Mouse (Mus musculus): ENCODE measurements around the gene Abhd10. TPM values are rescaled to one million over a fixed set of nuclear protein-coding genes. Genes with fewer than 3 reads are reported as not detected.
A peak's percentile ranks its signal among the peaks of the same experiment; 100 is the strongest.

Gene Abhd10
- total RNA-seq (2021): 10 to 100 TPM; 20.0 TPM
- long read RNA-seq, experiment 1, transcript Abhd10-201 (5 exons, 2,848 nt): major isoform, 17 of 28 reads
- long read RNA-seq, experiment 1, partial matches to known transcripts: 3 of 28 reads
- long read RNA-seq, experiment 1, other reads (novel, unspliced or antisense): 7 of 28 reads
- long read RNA-seq, experiment 2, transcript Abhd10-201 (5 exons, 2,848 nt): major isoform, 13 of 26 reads
- long read RNA-seq, experiment 2, partial matches to known transcripts: 3 of 26 reads
- long read RNA-seq, experiment 2, other reads (novel, unspliced or antisense): 10 of 26 reads

DNA sequence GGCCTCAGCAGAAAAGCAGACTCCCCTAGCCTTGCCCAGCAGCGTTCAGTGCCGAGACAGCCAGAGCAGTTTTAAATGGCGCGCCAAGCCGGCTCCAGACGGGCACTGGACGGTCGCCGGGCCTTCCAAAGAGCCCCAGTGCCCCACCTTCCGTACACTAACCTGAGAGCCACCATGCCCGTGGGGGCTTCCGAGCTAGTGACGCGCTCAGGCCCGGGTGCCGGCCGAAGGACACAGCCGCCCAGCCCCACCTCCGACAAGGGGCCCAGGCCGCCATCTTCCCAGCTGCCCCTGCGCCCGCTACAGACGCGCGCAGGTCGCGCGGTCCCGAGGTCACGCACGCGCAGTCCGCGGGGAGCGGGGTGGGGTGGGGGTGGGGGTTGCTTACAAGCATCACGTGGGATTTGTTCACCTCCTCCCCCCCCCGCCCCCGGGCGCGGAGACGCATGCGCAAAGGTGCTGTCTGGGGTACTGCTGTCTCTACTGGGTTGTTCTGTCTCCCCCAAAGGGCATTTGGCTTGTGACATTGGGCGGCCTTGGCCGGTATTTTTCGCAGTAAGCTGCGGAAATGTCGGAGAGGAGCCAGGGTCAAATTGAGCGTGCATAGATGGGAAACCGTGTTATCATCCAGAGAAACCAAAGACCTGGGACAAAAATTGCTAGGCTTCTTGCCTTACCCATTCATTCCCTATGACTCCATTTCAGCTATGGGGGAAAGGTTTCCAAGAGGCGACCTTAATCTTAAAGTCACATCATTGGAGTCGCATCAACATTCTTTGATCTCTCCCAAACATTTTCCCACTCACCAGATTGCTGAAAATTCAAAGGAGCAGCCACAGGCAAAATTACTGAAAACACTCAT is at the start of gene Abhd10:
TSS of gene Abhd10 (minus strand) at position 341 of the 862 bp plus-strand sequence.
- peak; percentile 96 to 97 for DNase-seq (ENCODE audit: low spot score in 2 of 2)

DNA sequence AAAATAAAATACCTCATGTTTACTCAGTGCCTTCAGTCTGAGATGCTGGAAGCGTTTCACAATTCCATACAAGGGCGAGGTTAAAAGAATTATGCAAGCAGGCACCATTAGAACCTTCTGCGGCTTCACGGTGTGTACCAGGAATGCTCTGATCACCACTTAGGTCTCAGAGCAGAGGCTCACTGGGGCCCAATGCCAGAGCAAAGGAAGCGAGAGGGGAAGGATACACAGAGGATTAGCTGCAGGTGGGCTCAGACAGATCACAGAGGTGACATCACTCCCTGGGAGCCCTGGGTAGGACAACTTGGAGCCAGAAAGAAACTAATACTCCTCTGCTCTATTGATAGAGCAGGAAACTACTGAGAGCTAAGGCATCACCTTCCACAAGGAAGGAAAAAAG is 48.5 kb upstream of the Abhd10 start:
- no peak for DNase-seq (ENCODE audit: low spot score in 2 of 2)

DNA sequence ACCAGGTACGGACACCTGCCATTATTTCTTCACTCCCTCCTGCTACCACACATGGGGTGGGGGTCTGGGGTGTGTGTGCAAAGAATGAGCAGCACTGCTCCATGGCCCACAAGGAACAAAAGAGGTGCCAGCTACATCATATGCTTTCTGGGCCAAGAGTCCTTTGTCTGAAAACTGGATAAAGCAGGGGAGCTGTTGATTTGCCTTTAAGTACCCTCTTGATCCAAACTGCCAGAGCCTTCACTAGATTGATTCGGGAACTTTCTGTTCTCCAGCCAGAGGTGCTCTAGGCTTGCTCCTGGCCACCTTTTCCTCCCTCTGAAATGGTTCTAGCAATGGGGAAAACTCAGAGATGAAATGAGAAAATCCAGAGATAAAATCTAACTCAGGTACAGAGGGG is 46.6 kb upstream of the Abhd10 start:
- DNase-seq (ENCODE audit: low spot score in 2 of 2): no peak

DNA sequence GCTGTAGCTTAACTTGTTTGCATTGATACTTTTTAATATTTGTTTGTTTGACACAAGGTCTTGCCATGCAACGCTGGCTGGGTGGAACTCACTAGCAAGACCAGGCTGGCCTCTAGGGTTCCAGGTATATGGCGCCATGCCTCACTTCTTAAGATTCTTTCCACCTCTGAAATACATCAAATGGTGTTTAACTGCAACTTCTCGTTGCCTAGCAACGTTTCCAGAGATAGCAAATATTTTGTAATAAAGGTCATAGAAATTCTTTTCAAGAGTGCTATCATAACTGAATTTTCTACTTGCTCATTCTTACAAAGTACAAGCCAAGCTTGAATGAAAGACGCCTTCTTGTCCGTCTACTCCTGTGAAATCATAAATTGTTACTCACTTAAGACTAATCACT is 44.9 kb upstream of the Abhd10 start:
- DNase-seq (ENCODE audit: low spot score in 2 of 2): no peak

DNA sequence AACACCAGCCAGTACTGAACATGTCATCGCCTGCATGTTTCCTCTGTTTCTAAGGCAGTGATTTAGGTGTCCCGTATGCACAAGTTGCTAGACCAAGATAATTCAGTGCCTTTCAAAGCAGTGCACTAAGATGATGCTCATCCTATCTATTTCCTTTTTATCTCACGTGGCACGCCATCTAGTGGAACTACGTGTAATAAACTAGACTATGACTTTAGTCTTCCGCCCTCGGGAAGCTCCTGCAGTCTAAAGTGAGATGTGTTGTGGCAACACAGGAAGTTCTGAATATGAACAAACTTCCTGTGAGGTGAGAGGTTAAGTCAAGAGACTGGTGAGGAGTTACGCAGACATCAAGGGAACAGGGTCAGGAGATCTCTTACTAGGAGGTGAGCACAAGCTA is 43.9 kb upstream of the Abhd10 start:
- no peak for DNase-seq (ENCODE audit: low spot score in 2 of 2)

DNA sequence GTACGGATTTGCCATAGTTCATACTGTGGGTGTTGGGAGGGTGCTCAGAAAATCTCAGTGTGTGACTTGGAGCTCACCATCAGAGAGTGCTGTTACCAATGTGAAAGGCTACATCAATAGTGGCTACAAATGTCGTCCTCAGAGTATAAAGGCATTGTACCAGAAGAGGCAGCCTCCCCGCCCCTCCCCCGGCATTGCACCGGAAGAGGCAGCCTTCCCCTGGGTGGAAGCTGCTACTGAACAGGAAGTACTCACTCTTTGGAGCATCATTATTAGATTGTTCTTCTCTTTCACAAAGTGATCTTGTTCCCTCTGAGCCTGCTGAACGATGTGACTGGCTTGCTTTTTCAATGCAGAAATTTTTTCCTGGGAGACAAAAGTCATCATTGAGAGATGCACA is 37.2 kb upstream of the Abhd10 start:
- DNase-seq (ENCODE audit: low spot score in 2 of 2): no peak

DNA sequence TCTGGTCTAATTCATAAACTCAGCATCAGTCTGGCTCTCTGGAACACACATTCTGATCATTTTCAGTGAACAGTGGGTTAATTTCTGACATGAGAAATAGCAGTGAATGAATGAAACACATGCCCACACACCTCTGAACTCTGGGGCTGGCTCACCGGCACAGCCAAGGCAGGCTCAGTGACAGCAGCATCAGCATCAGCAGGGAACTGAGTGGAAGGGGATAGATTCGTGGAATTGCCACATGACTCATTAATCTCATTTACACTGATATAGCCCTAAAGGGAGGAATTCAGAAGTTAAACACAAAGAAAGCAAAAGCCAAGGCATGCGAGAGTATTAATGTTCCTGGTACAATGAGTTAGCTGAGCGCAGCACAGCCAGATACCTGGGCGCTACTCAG is 32.1 kb upstream of the Abhd10 start:
- DNase-seq (ENCODE audit: low spot score in 2 of 2): no peak

DNA sequence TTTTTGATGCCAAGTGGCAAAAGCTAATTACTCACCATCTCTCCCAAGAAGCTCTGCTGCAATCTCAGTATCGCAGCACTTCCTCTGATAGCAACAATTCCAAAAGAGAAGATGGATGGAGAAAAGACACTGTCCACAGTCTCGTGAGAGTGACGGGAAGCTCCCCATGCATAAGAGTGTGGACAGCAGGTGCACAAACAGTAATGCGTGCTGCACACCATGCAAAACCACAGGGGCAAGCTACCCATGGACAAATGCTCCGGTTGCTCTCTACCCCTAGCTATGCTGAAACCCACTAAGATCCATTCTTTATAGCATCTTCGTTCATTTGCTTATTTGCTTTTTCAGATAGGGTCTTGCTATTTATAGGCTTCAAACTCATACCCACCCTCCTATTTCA is 28.2 kb upstream of the Abhd10 start:
- DNase-seq (ENCODE audit: low spot score in 2 of 2): no peak

DNA sequence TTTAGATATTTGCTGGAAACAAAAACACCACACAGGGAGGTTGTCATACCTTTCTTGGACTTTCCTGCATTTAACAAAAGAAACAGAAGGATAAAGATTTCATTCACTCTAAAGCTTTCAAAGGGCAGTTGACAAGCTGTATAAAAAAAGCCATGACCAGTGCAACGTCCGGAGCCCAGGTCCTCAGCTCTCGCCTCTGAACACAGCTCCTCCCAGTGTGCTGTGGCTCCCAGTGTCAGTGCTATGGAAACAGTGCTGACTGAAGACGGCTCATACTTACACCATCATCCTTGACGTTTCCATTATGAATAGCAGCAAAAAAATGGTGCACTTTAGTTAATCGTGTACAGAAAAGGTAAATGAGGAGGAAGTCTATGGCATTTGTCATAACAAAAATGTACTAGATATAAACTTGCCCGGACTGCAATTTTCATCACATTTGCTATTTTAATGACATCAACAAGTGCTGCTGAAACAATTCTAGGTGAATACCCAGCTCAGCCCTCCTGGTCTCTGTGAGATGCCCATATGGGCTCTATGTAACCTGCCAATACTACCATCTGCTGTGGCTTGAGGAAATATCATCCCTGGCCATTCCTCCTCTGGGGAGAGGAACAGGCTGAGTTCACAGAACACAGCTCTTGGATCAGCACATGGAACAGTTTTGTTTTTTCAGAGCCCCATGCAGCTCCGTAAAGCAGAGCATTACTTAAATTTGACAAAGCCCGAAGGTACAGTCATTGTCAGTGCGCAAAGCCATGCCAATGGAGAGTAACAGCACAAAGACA is 25.3 kb upstream of the Abhd10 start:
- DNase-seq (ENCODE audit: low spot score in 2 of 2): peak in 1 of 2 experiments; percentile 42

DNA sequence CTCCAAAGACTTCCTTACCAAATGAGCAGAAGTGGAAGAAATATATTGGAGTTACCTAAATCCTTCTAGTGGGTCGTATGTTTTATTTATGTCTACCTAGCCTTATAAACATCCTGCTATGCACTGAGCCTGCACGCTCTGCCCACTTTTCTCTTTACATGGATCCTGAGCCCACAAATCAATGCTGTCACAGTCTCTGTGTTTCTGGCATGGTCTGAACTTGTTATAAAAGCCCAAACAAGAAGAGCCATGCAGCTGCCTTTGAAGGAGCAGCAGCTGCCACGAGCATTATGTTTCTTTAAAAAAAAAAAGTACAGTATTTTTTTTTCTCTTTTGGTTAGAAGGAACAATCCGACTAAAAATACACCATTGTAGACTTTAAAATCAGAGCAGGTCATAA is 24.7 kb upstream of the Abhd10 start:
- DNase-seq (ENCODE audit: low spot score in 2 of 2): no peak

DNA sequence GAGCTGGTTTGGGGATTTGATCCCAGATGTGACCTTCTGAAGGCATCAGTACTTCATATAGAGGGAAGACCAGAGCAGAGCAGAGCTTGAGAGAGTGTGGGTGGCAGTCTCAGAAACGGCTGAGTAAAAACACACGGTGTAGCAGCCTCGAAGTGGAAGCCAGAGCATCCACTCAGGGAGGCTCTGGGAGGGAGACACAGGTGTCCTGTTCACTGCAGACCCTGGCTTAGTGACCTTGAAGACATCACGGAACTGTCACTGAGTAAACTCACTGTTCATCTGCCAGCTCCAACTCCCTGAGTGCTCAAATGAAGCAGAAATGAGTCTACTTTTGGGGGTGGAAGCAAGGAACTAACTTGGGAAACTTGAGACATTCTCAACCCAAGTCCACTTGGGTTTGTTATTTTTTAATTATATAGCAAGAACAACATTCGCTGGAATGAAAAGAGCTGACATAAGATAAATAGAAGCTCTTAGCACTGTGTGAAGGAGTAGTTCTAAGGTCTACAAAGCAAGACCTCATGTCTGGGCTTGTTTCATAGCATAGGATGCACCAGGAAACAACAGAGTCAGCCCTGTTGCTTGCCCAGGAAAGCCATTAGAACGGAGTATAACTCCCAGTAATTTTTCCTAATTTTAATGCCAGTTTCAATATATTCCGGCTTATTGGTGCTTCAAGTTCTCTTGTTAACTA is 23.2 kb upstream of the Abhd10 start:
- no peak for DNase-seq (ENCODE audit: low spot score in 2 of 2)

DNA sequence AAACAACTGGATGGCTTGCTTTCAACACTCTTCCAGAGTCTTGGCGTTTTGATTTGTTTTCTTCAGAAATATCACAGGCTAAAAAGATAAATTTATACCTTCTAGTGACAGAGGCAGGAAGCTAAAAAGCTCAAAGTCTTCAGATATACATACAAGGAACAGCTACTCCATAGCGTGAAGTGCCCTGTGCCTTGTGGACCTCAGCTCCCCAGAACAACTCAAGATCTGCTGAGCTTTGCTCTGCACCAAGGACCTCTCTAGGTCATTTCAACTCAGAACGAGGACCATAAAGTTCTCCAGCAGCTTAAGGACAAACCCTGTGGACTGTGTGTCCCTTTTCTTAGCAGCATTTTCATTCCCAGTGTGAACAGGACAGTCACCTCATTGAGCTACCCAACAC is 22.3 kb upstream of the Abhd10 start:
- no peak for DNase-seq (ENCODE audit: low spot score in 2 of 2)

DNA sequence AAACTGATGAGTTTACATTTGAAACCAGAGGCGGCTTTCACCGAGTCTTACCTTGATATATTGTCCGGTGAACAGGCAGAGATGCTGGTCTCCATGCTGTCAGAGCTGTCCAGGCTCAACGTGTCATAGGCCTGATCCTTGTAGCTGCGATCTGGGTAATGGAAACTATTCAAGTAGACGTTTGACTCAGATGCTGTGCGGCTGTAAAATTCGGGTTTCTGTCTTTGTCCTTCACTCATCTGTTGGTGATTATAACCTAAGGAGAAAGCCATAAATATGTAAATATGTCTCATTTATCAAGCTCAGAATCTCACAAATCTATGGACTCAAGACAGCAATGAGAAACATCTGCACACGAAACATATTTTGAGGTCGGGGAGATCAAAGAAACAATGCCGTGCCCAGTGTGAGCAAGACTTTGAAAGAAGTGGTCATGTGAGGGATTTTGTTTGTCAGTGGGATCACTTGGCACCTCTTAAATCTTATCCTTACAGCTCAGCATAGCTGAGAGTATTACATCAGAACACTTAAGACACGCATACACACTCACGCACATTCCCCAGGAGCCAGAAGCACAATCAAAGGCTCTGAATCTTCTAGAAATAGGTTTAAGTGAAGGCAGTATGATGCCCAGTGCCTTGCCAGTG is 20.2 kb upstream of the Abhd10 start:
- no peak for DNase-seq (ENCODE audit: low spot score in 2 of 2)

DNA sequence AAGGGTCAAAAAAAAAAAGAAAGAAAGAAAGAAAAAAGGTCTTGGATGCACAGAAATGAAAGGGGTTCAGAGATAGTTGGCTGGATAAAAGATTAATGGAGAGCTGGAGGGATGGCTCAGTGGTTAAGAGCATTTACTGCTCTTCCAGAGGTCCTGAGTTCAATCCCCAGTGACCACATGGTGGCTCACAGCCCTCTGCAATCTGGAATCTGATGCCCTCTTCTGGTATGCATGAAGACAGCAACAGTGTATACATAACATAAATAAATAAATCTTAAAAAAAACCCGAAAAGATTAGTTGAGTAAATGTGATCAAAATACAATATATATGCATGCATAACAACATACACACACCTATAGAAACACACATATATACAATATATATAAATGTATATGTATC is 18.7 kb upstream of the Abhd10 start:
- DNase-seq (ENCODE audit: low spot score in 2 of 2): no peak

DNA sequence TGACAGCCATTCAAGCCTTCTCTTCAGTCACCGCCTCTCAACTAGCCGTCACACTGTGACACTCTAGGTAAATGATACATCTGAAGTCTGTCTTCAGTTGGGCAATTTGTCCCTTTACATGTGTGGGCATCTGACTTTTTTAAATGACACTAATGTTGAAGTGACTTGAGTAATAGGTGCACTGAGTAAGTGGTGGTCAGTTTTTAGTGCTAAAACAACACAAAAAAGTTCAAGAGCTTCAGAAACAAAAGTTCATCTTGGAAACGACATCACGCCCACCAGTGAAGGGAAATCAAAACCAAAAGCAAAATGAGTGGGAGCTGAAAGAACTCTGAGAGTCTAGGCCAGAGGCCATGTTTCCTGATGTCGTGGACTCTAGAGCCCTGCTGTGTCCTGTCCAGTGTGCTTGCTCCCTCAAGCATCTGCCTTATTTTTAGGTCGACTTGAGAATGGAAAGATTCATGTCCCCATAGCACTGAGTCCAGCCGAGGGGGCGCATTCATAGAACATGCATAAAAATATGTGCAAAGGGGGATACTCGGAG is 16.0 kb upstream of the Abhd10 start:
- no peak for DNase-seq (ENCODE audit: low spot score in 2 of 2)

DNA sequence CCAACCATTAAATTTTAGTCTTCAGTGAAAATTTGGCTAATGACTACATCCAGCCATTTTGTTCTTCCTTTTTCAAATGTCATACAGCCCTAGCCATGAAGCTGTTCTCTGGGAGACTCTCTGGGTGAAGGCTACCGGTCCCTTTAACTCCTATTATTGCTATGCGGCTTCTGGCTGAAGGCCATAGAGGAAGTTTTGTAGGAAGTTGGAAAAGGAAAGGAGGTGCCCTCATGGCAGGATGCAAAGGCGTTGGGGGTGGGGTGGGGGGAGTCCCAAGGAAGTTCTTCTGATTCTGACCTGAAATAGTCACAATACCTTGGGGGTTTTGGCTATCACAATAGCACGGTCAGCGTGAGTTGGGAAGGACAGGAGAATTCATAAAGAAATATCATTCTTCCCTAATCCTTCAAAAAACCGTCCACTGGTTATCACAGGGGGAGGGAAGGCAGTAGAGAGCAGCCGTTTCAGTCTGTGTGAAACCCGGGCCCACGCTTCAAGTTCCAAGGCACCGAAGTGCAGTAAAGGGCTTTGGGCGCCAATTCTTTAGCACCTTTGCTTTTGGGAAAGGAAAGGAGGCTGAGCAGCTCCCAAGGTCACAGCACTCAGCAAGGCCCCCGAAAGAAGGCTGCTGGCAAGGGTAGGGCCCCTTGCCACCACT is 14.8 kb upstream of the Abhd10 start:
- no peak for DNase-seq (ENCODE audit: low spot score in 2 of 2)

DNA sequence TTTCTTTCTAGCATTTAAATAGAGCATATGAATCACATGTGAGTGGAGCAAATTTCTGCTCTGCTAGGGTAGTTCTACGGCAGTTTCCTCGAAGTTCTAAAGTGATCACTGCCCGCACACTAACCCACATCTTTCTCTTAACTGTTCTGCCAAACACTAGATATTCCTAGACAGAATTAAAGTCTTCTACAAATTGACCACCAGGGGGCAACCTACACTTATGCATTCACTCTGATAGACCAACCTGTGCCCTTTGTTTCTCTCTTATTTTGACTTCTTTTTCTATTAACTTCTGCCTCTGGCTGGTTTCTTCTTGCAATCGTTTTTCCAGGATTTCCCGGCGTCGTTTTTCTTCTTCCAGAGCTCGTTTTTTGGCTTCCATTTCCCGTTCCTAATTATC is 14.1 kb upstream of the Abhd10 start:
- DNase-seq (ENCODE audit: low spot score in 2 of 2): peak in 1 of 2 experiments; percentile 79

DNA sequence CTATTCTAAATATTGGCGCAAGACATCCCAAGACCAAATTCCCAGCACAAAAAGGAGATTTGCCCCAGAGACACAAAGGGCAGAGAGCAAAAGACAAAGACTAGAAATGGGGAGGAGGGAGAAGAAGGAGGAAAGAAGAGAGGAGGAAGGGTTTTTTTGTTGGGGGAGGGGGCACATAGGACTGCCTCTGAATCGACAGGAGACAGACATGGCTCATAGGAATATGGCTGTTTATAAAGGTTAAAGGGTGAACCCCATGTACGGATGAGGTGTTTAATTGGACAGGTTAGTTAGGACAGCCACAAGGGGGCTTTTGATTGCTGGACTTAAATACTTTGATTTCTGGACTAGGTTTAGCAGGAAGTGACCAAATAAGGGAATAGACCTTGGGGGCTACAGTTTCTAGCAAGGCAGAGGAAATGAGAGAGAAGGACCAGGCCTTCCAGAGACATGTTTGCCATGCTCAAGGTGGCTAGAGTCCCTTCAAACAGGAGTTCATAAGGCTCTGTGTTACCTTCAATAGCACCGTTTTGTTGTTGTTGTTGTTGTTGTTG is 913 bp upstream of the Abhd10 start:
- no peak for DNase-seq (ENCODE audit: low spot score in 2 of 2)

DNA sequence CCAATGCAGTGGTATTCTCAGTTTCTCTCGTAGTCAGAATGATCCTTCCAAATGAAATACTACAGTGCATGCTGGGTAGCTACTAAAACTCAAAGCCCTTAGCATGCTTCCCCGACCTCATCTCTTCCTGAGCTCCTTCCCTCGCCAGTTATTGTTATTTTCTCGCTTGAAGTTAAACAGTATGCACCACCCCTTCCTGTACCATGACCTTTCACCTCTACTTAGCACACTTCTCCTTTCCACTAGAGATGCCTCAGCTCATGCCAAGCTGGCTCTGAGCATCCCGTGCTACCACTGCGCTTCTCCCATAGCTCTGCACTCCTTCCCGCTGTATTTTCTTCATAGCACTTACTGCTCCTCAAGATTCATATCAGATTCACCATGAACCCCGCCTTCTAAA is 4.9 kb downstream of the Abhd10 start:
- no peak for DNase-seq (ENCODE audit: low spot score in 2 of 2)

DNA sequence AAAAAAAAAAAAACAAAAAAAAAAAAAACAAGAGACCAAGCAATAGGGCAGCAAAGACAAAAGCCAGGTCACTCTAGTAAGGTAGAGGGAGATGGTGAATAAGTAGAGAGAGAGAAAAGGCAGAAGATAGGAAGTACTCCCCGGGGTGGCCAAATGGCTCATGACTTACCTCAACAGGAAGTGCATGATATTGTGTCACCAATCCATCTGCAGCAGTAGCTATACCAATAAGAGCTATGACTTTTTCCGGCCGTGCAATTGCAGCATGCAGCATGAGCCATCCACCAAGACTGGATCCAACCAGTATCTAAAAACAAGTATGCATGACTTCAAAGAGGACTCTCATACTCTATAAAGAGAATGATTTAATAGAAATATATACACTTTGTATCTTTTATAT is 6.0 kb downstream of the Abhd10 start:
- DNase-seq (ENCODE audit: low spot score in 2 of 2): no peak

All from layer of hippocampus, postnatal 14 days (tissue).